Mouse (Mus musculus) E14TG2a.4 (cell line): Measurements from ENCODE around the gene Ddx10.

Experiments
- H3K27me3 ChIP-seq: 2 replicates; pipeline ENCODE4 v1.6.1; 2014; ENCODE audit warnings: low read length, control low read depth; ENCODE audit not compliant: insufficient read depth
- H3K36me3 ChIP-seq: 2 replicates; pipeline ENCODE4 v1.6.1; 2014; ENCODE audit warnings: low read length, control low read depth; ENCODE audit not compliant: insufficient read depth
- H3K4me1 ChIP-seq: replicated peaks from 2 replicates; pipeline ENCODE4 v1.6.1; 2014; ENCODE audit warnings: low read depth, low read length, control low read depth
- H3K4me3 ChIP-seq: replicated peaks from 2 replicates; pipeline ENCODE4 v1.5.1; 2014; ENCODE audit warnings: mild to moderate bottlenecking, low read length
- H3K9me3 ChIP-seq: 2 replicates; pipeline ENCODE4 v1.6.1; 2014; ENCODE audit warnings: low read length, control low read depth
- CTCF ChIP-seq: conservative IDR thresholded peaks from 2 replicates; pipeline ENCODE4 v1.5.1; 2014; ENCODE audit warnings: low read length
- NANOG ChIP-seq: IDR thresholded peaks from 2 replicates; pipeline ENCODE4 v1.6.1; 2014; ENCODE audit warnings: borderline replicate concordance, low read length, mixed read lengths
- POU5F1 ChIP-seq: IDR thresholded peaks from 2 replicates; pipeline ENCODE4 v1.6.1; 2014; ENCODE audit warnings: low read length, borderline replicate concordance

Ddx10 gene

GRCm38 (mm10) chr9:53269466-53269755, 21.6 kb upstream of the Ddx10 start:
- TF ChIP-seq NANOG (no peak), CTCF (no peak), POU5F1 (no peak)
- no peaks in the 10 kb centered on the region for H3K27me3 ChIP-seq
- no peaks in the 10 kb centered on the region for H3K9me3 ChIP-seq
- peaks cover 27% of the 10 kb centered on the region for H3K4me1 ChIP-seq
- no peak overlapping the region for H3K4me3 ChIP-seq
- H3K36me3 ChIP-seq, result no peaks in the 10 kb centered on the region

- Histone ChIP-seq H3K9me3 (no peaks in the 10 kb centered on the region), H3K4me1 (peaks cover 32% of the 10 kb centered on the region), H3K36me3 (no peaks in the 10 kb centered on the region), H3K27me3 (no peaks in the 10 kb centered on the region), H3K4me3 (no peak overlapping the region)
- TF ChIP-seq POU5F1 (no peak), NANOG (no peak), CTCF (peak; percentile 28; the same call in 1 of the 2 replicates)
Measured at GRCm38 (mm10) chr9:53268731-53269465, 21.0 kb upstream of the Ddx10 start.

- Histone ChIP-seq H3K9me3 (no peaks in the 10 kb centered on the region), H3K4me1 (peaks cover 39% of the 10 kb centered on the region), H3K36me3 (no peaks in the 10 kb centered on the region), H3K4me3 (no peak overlapping the region), H3K27me3 (peaks cover 4% of the 10 kb centered on the region; the same call in 1 of the 2 replicates)
- TF ChIP-seq POU5F1 (no peak), NANOG (no peak), CTCF (no peak)
Measured at GRCm38 (mm10) chr9:53268036-53268435, 20.2 kb upstream of the Ddx10 start.

- peak; percentile 96 for TF ChIP-seq NANOG
- no peak for TF ChIP-seq CTCF
Measured at GRCm38 (mm10) chr9:53265589-53265988, 17.7 kb upstream of the Ddx10 start.

GRCm38 (mm10) chr9:53264387-53264786, 16.5 kb upstream of the Ddx10 start:
- no peak overlapping the region for H3K4me3 ChIP-seq
- TF ChIP-seq NANOG (no peak; the same call in 1 of the 2 replicates), CTCF (no peak), POU5F1 (no peak)

More at GRCm38 (mm10) chr9:53265589-53265988, 17.7 kb upstream of the Ddx10 start:
- H3K4me3 ChIP-seq, result no peak overlapping the region
- H3K9me3 ChIP-seq, result no peaks in the 10 kb centered on the region
- H3K4me1 ChIP-seq, result peaks cover 55% of the 10 kb centered on the region
- no peaks in the 10 kb centered on the region for H3K36me3 ChIP-seq
- H3K27me3 ChIP-seq, result peaks cover 6% of the 10 kb centered on the region; the same call in 1 of the 2 replicates

GRCm38 (mm10) chr9:53258199-53258598, 10.3 kb upstream of the Ddx10 start:
- H3K9me3 ChIP-seq, result no peaks in the 10 kb centered on the region
- H3K4me1 ChIP-seq, result peaks cover 65% of the 10 kb centered on the region
- no peak for TF ChIP-seq CTCF
- no peak for TF ChIP-seq POU5F1
- no peak for TF ChIP-seq NANOG
- no peak overlapping the region for H3K4me3 ChIP-seq
- H3K36me3 ChIP-seq, result no peaks in the 10 kb centered on the region
- peaks cover 4% of the 10 kb centered on the region; the same call in 1 of the 2 replicates for H3K27me3 ChIP-seq

More at GRCm38 (mm10) chr9:53264387-53264786, 16.5 kb upstream of the Ddx10 start:
- Histone ChIP-seq H3K4me1 (peaks cover 67% of the 10 kb centered on the region), H3K36me3 (no peaks in the 10 kb centered on the region), H3K9me3 (no peaks in the 10 kb centered on the region), H3K27me3 (peaks cover 6% of the 10 kb centered on the region; the same call in 1 of the 2 replicates)

GRCm38 (mm10) chr9:53257772-53258171, 9.9 kb upstream of the Ddx10 start:
- no peaks in the 10 kb centered on the region for H3K9me3 ChIP-seq
- H3K27me3 ChIP-seq, result 0 out of 2 replicates have a peak, but pooled peaks cover 2% of the 10 kb centered on the region
- no peaks in the 10 kb centered on the region for H3K36me3 ChIP-seq
- H3K4me3 ChIP-seq, result 0 out of 2 replicates have a peak overlapping the region, but pooled peaks have one; percentile 14
- peaks cover 60% of the 10 kb centered on the region for H3K4me1 ChIP-seq
- TF ChIP-seq NANOG (no peak), POU5F1 (peak; percentile 30; the same call in 1 of the 2 replicates)

GRCm38 (mm10) chr9:53256690-53257305, 8.9 kb upstream of the Ddx10 start:
- peaks cover 53% of the 10 kb centered on the region for H3K4me1 ChIP-seq
- no peak overlapping the region for H3K4me3 ChIP-seq
- no peaks in the 10 kb centered on the region; the same call in 1 of the 2 replicates for H3K27me3 ChIP-seq
- H3K36me3 ChIP-seq, result no peaks in the 10 kb centered on the region
- TF ChIP-seq CTCF (no peak), POU5F1 (no peak), NANOG (no peak)
- no peaks in the 10 kb centered on the region for H3K9me3 ChIP-seq
